Mouse (Mus musculus) heart, postnatal 36 days (tissue): Measurements from ENCODE around the gene Pf4. TPM values are rescaled to one million over a fixed set of nuclear protein-coding genes. Genes with fewer than 3 reads are reported as not detected.

ENCODE experiments used
- DNase-seq, 2 experiments: peaks; one replicate each; pipeline ENCODE4 v3.0.0; 2021 to 2022
- intact Hi-C: fragments of 180-260 bp; cut with DNase I; formaldehyde crosslinking; loops from one replicate; pipeline ENCODE4 v1.15.1; 2025
- total RNA-seq, 2 experiments: library from RNA; stranded (reverse); gene quantifications; 2 replicates each; pipeline ENCODE4 v1.2.3; 2021

Gene Pf4
- total RNA-seq, result 10 to 100 TPM; 32.9 to 36.9 TPM

GRCm38 (mm10) chr5:90771880-90772653 lies at the start of gene Pf4:
TSS of gene Pf4 (plus strand) at chr5:90772435.
- DNase-seq, result peak; percentile 46 to 47
- intact Hi-C loops, result loop anchor here (5.0 kb wide), 2 partner anchors 115 to 130 kb away; partner anchors contain the start of gene Cxcl2

- no peak for DNase-seq
- intact Hi-C loops, result no loop called here
These were observed 49.6 kb upstream of the Pf4 start for GRCm38 (mm10) chr5:90722656-90723055.

- intact Hi-C loops, result no loop called here
These were observed 44.0 kb upstream of the Pf4 start for GRCm38 (mm10) chr5:90728254-90728653.

GRCm38 (mm10) chr5:90731480-90731879 lies 40.8 kb upstream of the Pf4 start:
- intact Hi-C loops, result no loop called here
- no peak for DNase-seq

More at GRCm38 (mm10) chr5:90728254-90728653, 44.0 kb upstream of the Pf4 start:
- no peak for DNase-seq

- intact Hi-C loops, result no loop called here
- no peak for DNase-seq
These were observed 30.2 kb upstream of the Pf4 start for GRCm38 (mm10) chr5:90742029-90742428.

- intact Hi-C loops, result no loop called here
- DNase-seq, result no peak
These were observed 18.3 kb upstream of the Pf4 start for GRCm38 (mm10) chr5:90753934-90754333.

GRCm38 (mm10) chr5:90758020-90758605 lies 14.1 kb upstream of the Pf4 start:
- intact Hi-C loops, result no loop called here
- peak in 1 of 2 experiments; percentile 31 for DNase-seq

GRCm38 (mm10) chr5:90759077-90760065 lies 12.9 kb upstream of the Pf4 start, which contains the start of gene Cxcl5:
TSS of gene Cxcl5 (plus strand) at chr5:90759360.
- intact Hi-C loops, result no loop called here
- peak in 1 of 2 experiments; percentile 8 for DNase-seq

GRCm38 (mm10) chr5:90760303-90760702 lies 11.9 kb upstream of the Pf4 start:
- DNase-seq, result no peak
- intact Hi-C loops, result no loop called here

GRCm38 (mm10) chr5:90760844-90761243 lies 11.4 kb upstream of the Pf4 start:
- no peak for DNase-seq
- intact Hi-C loops, result no loop called here

GRCm38 (mm10) chr5:90761834-90762233 lies 10.4 kb upstream of the Pf4 start:
- intact Hi-C loops, result no loop called here
- DNase-seq, result no peak

- intact Hi-C loops, result no loop called here
- DNase-seq, result no peak
These were observed 8.1 kb upstream of the Pf4 start for GRCm38 (mm10) chr5:90763912-90764665.

- no peak for DNase-seq
- intact Hi-C loops, result loop anchor here (5.0 kb wide), 1 partner anchor 104 kb away; no protein-coding TSS in a partner anchor
These were observed 6.2 kb upstream of the Pf4 start for GRCm38 (mm10) chr5:90765821-90766606.

GRCm38 (mm10) chr5:90768218-90768617 lies 4.0 kb upstream of the Pf4 start, which contains the start of gene Ppbp:
TSS of gene Ppbp (plus strand) at chr5:90768518.
- intact Hi-C loops, result loop anchor here (5.0 kb wide), 1 partner anchor 106 kb away; no protein-coding TSS in a partner anchor

GRCm38 (mm10) chr5:90771369-90771768 lies 866 bp upstream of the Pf4 start:
- intact Hi-C loops, result loop anchor here (5.0 kb wide), 2 partner anchors 116 to 131 kb away; partner anchors contain the start of gene Cxcl2
- no peak for DNase-seq

More at GRCm38 (mm10) chr5:90768218-90768617, 4.0 kb upstream of the Pf4 start, which contains the start of gene Ppbp:
- no peak for DNase-seq

- no peak for DNase-seq
- intact Hi-C loops, result no loop called here
These were observed 3.3 kb downstream of the Pf4 start for GRCm38 (mm10) chr5:90775562-90775961.

- intact Hi-C loops, result no loop called here
- DNase-seq, result no peak
These were observed 5.4 kb downstream of the Pf4 start for GRCm38 (mm10) chr5:90777621-90778020.

GRCm38 (mm10) chr5:90778856-90779255 lies 6.6 kb downstream of the Pf4 start:
- intact Hi-C loops, result no loop called here
- no peak for DNase-seq

GRCm38 (mm10) chr5:90783697-90784096 lies 11.5 kb downstream of the Pf4 start:
- DNase-seq, result no peak
- intact Hi-C loops, result no loop called here
